Mouse (Mus musculus): Measurements from ENCODE around the gene Hnrnpa3. TPM values are rescaled to one million over a fixed set of nuclear protein-coding genes. Genes with fewer than 3 reads are reported as not detected.

Hnrnpa3 gene
- polyA plus RNA-seq, 1 experiment from 2014 or later = 301 TPM

- DNase-seq (ENCODE audit: low spot score) (no peak), ATAC-seq (ENCODE audit: insufficient read depth, low FRiP score, low TSS enrichment) (no peak)
- Histone ChIP-seq H3K27me3 (ENCODE audit: control insufficient read depth, insufficient read depth, low read length) (no peaks in the 10 kb centered on the region), H3K9me3 (ENCODE audit: control insufficient read depth, low read length) (no peaks in the 10 kb centered on the region), H3K9ac (ENCODE audit: low read length) (no peak overlapping the region), H3K27ac (ENCODE audit: low read depth, low read length) (no peak overlapping the region), H3K36me3 (ENCODE audit: control insufficient read depth, insufficient read depth, low read length) (peaks cover under 1% of the 10 kb centered on the region; the same call in 1 of the 2 replicates), H3K4me3 (ENCODE audit: low read depth, low read length) (no peak overlapping the region), H3K4me1 (ENCODE audit: control insufficient read depth, insufficient read depth, low read length) (no peaks in the 10 kb centered on the region), H3K4me2 (ENCODE audit: low read depth) (no peak overlapping the region)
- WGBS = 72% methylated on average over 7 of the region's 7 CpGs
Observed at GRCm38 (mm10) chr2:75681439-75681838, 22.4 kb downstream of the Hnrnpa3 start.

DNA sequence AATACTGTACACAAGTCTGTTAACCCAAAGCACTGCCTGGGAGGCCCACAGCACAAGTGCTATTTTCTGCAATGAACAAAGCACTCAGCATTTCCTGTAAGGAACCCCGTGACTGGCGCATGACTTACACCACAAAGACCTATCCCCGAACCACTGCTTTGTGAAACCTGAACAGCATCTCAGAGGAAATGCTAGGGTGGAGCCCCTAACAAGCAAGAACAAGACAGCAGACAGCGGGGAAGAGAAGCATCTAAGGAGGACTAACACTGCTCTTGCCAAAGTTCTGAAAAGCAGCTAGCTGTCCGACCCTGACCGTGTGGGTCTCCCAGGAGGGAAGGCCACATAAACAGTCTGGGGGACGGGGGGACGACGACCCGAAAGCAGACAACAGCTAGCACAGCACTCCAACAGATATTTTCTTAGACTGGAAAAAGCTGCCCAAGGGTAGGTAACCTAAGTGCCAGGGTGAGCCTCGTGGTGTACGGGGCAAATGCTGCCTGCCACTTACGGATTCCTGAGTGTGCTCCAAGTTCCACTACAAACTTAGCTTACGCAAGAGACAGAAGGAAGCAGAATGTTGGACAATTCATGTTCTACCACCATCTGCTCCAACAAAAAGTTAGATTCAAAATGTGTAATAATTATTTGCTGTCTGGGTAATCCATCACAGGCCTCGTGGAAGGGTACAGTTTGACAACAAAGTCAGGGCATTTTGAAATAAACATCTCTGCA lies 24.1 kb downstream of the Hnrnpa3 start:
- no peaks in the 10 kb centered on the region for H3K27me3 ChIP-seq (ENCODE audit: control insufficient read depth, insufficient read depth, low read length)
- no peak for ATAC-seq (ENCODE audit: insufficient read depth, low FRiP score, low TSS enrichment)
- H3K4me1 ChIP-seq (ENCODE audit: control insufficient read depth, insufficient read depth, low read length) = no peaks in the 10 kb centered on the region
- no peak overlapping the region for H3K9ac ChIP-seq (ENCODE audit: low read length)
- WGBS = 77% methylated on average over 15 of the region's 15 CpGs
- H3K9me3 ChIP-seq (ENCODE audit: control insufficient read depth, low read length) = no peaks in the 10 kb centered on the region
- H3K4me2 ChIP-seq (ENCODE audit: low read depth) = no peak overlapping the region
- no peak overlapping the region for H3K27ac ChIP-seq (ENCODE audit: low read depth, low read length)
- H3K36me3 ChIP-seq (ENCODE audit: control insufficient read depth, insufficient read depth, low read length) = no peaks in the 10 kb centered on the region
- no peak for DNase-seq (ENCODE audit: low spot score)
- no peak overlapping the region for H3K4me3 ChIP-seq (ENCODE audit: low read depth, low read length)

DNA sequence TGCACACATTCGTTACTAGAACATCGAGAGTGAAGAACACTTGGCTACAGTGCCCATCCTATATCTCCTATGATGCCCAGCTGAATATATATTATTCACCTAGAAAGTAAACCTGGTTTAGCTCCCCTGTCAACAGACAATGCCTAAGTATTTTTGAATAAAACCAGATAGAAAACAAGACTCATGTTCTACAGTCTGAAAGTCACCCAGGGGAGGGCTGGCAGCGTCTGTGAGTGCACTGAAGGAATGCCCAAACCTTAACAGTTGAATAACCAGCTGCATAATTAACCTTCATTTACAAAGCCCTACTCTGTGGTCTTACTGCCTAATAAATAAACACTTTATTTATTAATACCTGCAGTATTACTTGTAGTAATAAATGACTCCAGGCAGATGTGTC lies 25.5 kb downstream of the Hnrnpa3 start:
- Histone ChIP-seq H3K4me3 (ENCODE audit: low read depth, low read length) (no peak overlapping the region), H3K9me3 (ENCODE audit: control insufficient read depth, low read length) (no peaks in the 10 kb centered on the region), H3K9ac (ENCODE audit: low read length) (no peak overlapping the region), H3K4me1 (ENCODE audit: control insufficient read depth, insufficient read depth, low read length) (no peaks in the 10 kb centered on the region), H3K27me3 (ENCODE audit: control insufficient read depth, insufficient read depth, low read length) (no peaks in the 10 kb centered on the region), H3K4me2 (ENCODE audit: low read depth) (no peak overlapping the region), H3K36me3 (ENCODE audit: control insufficient read depth, insufficient read depth, low read length) (no peaks in the 10 kb centered on the region), H3K27ac (ENCODE audit: low read depth, low read length) (no peak overlapping the region)
- ATAC-seq (ENCODE audit: insufficient read depth, low FRiP score, low TSS enrichment) (no peak), DNase-seq (ENCODE audit: low spot score) (no peak)
- WGBS = 78% methylated on average over 3 of the region's 3 CpGs

GRCm38 (mm10) chr2:75685458-75685861 lies 26.4 kb downstream of the Hnrnpa3 start:
- no peak overlapping the region for H3K4me2 ChIP-seq (ENCODE audit: low read depth)
- H3K9ac ChIP-seq (ENCODE audit: low read length) = no peak overlapping the region
- H3K36me3 ChIP-seq (ENCODE audit: control insufficient read depth, insufficient read depth, low read length) = no peaks in the 10 kb centered on the region
- H3K27me3 ChIP-seq (ENCODE audit: control insufficient read depth, insufficient read depth, low read length) = no peaks in the 10 kb centered on the region
- 88% methylated on average over 6 of the region's 6 CpGs for WGBS
- DNase-seq (ENCODE audit: low spot score) = no peak
- no peaks in the 10 kb centered on the region for H3K9me3 ChIP-seq (ENCODE audit: control insufficient read depth, low read length)
- H3K4me3 ChIP-seq (ENCODE audit: low read depth, low read length) = no peak overlapping the region
- no peak overlapping the region for H3K27ac ChIP-seq (ENCODE audit: low read depth, low read length)
- no peak for ATAC-seq (ENCODE audit: insufficient read depth, low FRiP score, low TSS enrichment)
- H3K4me1 ChIP-seq (ENCODE audit: control insufficient read depth, insufficient read depth, low read length) = no peaks in the 10 kb centered on the region

GRCm38 (mm10) chr2:75687040-75687749 lies 28.1 kb downstream of the Hnrnpa3 start:
- no peak overlapping the region for H3K27ac ChIP-seq (ENCODE audit: low read depth, low read length)
- no peaks in the 10 kb centered on the region for H3K9me3 ChIP-seq (ENCODE audit: control insufficient read depth, low read length)
- H3K4me1 ChIP-seq (ENCODE audit: control insufficient read depth, insufficient read depth, low read length) = no peaks in the 10 kb centered on the region
- no peak for DNase-seq (ENCODE audit: low spot score)
- ATAC-seq (ENCODE audit: insufficient read depth, low FRiP score, low TSS enrichment) = no peak
- H3K27me3 ChIP-seq (ENCODE audit: control insufficient read depth, insufficient read depth, low read length) = no peaks in the 10 kb centered on the region
- H3K36me3 ChIP-seq (ENCODE audit: control insufficient read depth, insufficient read depth, low read length) = no peaks in the 10 kb centered on the region
- 94% methylated on average over 10 of the region's 10 CpGs for WGBS
- H3K4me3 ChIP-seq (ENCODE audit: low read depth, low read length) = no peak overlapping the region
- H3K9ac ChIP-seq (ENCODE audit: low read length) = no peak overlapping the region
- H3K4me2 ChIP-seq (ENCODE audit: low read depth) = no peak overlapping the region

DNA sequence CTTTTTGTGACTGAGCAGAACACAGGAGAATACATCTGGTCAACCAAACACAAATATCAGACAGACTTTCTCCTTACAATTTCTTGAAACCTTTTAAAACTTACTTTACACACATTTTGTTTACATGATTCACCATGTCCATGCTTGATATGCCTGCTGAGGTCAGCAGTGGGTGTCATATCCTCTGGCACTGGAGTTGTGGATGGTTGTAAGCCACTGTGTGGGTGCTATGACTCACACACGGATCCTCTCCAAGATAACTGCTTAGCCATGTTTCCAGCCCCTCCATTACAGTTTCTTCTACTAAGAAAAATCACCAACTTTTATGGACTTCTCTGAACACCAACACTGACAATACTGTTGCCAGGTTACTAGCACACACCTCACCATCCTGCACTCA lies 29.8 kb downstream of the Hnrnpa3 start:
- WGBS = 91% methylated on average over 1 of the region's 1 CpGs
- DNase-seq (ENCODE audit: low spot score) (no peak), ATAC-seq (ENCODE audit: insufficient read depth, low FRiP score, low TSS enrichment) (no peak)
- Histone ChIP-seq H3K36me3 (ENCODE audit: control insufficient read depth, insufficient read depth, low read length) (no peaks in the 10 kb centered on the region), H3K4me1 (ENCODE audit: control insufficient read depth, insufficient read depth, low read length) (no peaks in the 10 kb centered on the region), H3K4me2 (ENCODE audit: low read depth) (no peak overlapping the region), H3K4me3 (ENCODE audit: low read depth, low read length) (no peak overlapping the region), H3K9me3 (ENCODE audit: control insufficient read depth, low read length) (no peaks in the 10 kb centered on the region), H3K9ac (ENCODE audit: low read length) (no peak overlapping the region), H3K27me3 (ENCODE audit: control insufficient read depth, insufficient read depth, low read length) (no peaks in the 10 kb centered on the region), H3K27ac (ENCODE audit: low read depth, low read length) (no peak overlapping the region)

GRCm38 (mm10) chr2:75689482-75690158 lies 30.6 kb downstream of the Hnrnpa3 start:
- H3K4me3 ChIP-seq (ENCODE audit: low read depth, low read length) = no peak overlapping the region
- no peak overlapping the region for H3K27ac ChIP-seq (ENCODE audit: low read depth, low read length)
- 87% methylated on average over 10 of the region's 10 CpGs for WGBS
- ATAC-seq (ENCODE audit: insufficient read depth, low FRiP score, low TSS enrichment) (no peak), DNase-seq (ENCODE audit: low spot score) (no peak)
- H3K9ac ChIP-seq (ENCODE audit: low read length) = no peak overlapping the region
- no peaks in the 10 kb centered on the region for H3K9me3 ChIP-seq (ENCODE audit: control insufficient read depth, low read length)
- no peaks in the 10 kb centered on the region for H3K4me1 ChIP-seq (ENCODE audit: control insufficient read depth, insufficient read depth, low read length)
- H3K27me3 ChIP-seq (ENCODE audit: control insufficient read depth, insufficient read depth, low read length) = no peaks in the 10 kb centered on the region
- H3K36me3 ChIP-seq (ENCODE audit: control insufficient read depth, insufficient read depth, low read length) = no peaks in the 10 kb centered on the region
- H3K4me2 ChIP-seq (ENCODE audit: low read depth) = no peak overlapping the region

GRCm38 (mm10) chr2:75690656-75691055 lies 31.6 kb downstream of the Hnrnpa3 start:
- no peak for ATAC-seq (ENCODE audit: insufficient read depth, low FRiP score, low TSS enrichment)
- 95% methylated on average over 4 of the region's 4 CpGs for WGBS

More at GRCm38 (mm10) chr2:75690656-75691055, 31.6 kb downstream of the Hnrnpa3 start:
- no peak overlapping the region for H3K4me3 ChIP-seq (ENCODE audit: low read depth, low read length)
- H3K27me3 ChIP-seq (ENCODE audit: control insufficient read depth, insufficient read depth, low read length) = no peaks in the 10 kb centered on the region
- no peak overlapping the region for H3K9ac ChIP-seq (ENCODE audit: low read length)
- H3K9me3 ChIP-seq (ENCODE audit: control insufficient read depth, low read length) = no peaks in the 10 kb centered on the region
- no peak overlapping the region for H3K27ac ChIP-seq (ENCODE audit: low read depth, low read length)
- DNase-seq (ENCODE audit: low spot score) = no peak
- no peaks in the 10 kb centered on the region for H3K36me3 ChIP-seq (ENCODE audit: control insufficient read depth, insufficient read depth, low read length)
- no peaks in the 10 kb centered on the region for H3K4me1 ChIP-seq (ENCODE audit: control insufficient read depth, insufficient read depth, low read length)
- no peak overlapping the region for H3K4me2 ChIP-seq (ENCODE audit: low read depth)

All from neural tube, embryonic 11.5 days (tissue).